Mouse (Mus musculus) gastrocnemius, adult 8-10 months (tissue): ENCODE data around the gene Gm28044. TPM values are rescaled to one million over a fixed set of nuclear protein-coding genes. Genes with fewer than 3 reads are reported as not detected.
"Not testable (repeated sequence)": the region's sequence is repeated elsewhere in the genome, so short reads cannot be mapped to it uniquely, and the experiment has no call there.

Experiments
- DNase-seq, 2 experiments: peaks; one replicate each; pipeline ENCODE4 v3.0.0; 2022; ENCODE audit warnings: low spot score in 2 of 2
- total RNA-seq, 4 experiments: library from RNA; stranded (reverse); gene quantifications; 2 replicates each; pipeline ENCODE4 v1.2.4; 2022

The Gm28044 gene
- total RNA-seq: 1 to 10 TPM in 1 of 4 experiments, under 1 TPM in 2, not detected in 1; 0.78 to 1.0 (median 0.90) TPM

GRCm38 (mm10) chr13:67360131-67360744 is at the start of gene Gm28044, which contains the start of gene Zfp953:
Gm28044 (minus strand) TSS chr13:67360536.
Zfp953 (minus strand) TSS chr13:67360605.
- DNase-seq: peak; percentile 74 to 80

DNA sequence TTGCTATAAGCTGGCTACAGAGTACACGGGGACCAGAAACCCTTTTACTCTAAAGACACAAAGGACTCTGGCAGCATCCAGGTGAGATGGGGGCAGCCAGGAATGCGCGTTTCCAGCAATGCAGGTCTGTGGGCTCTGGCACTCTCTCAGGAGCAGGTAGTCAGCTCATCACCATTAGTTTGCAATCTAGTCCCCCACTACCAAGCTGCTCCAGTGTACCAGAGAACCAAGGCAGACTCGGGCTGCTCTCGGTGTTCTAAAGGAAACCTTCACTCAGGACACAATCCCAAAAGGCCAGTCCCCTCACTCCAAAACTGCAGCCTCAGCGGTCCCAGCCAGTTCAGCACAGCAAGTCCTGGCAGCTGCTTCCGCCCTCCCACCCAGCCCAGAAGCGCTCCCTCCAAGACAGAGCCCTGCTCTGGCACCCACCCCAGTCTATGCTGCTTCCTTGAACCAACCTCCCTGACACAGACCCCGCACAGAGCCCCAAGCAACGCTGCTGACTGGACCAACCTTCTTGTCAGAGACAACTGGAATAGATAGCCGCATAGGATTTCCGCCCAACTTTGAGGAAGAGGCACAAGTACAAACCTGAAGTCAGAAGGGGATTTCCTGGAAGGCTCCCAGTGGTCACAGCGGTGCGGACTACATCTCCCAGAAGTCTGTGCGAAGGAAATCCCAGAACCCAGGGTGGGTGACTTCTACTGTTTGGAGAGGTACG is 39.0 kb upstream of the Gm28044 start, which contains the start of gene Zfp429:
Gene Zfp429 (minus strand): TSS at position 637 of the 721 bp plus-strand sequence.
- DNase-seq: peak; percentile 24 to 35

- not testable (repeated sequence) for DNase-seq
Measured at GRCm38 (mm10) chr13:67376255-67376654, 15.9 kb upstream of the Gm28044 start.

GRCm38 (mm10) chr13:67375050-67375911 is 14.9 kb upstream of the Gm28044 start, which contains the start of the genes Gm28041 and Zfp456:
Gm28041 (minus strand) TSS chr13:67375733.
Zfp456 (minus strand) TSS chr13:67375810.
- peak; percentile 22 to 23 for DNase-seq

- no peak for DNase-seq
Measured at GRCm38 (mm10) chr13:67351854-67352253, 8.5 kb downstream of the Gm28044 start.

- no peak for DNase-seq
Measured at GRCm38 (mm10) chr13:67343422-67343821, 16.9 kb downstream of the Gm28044 start.

DNA sequence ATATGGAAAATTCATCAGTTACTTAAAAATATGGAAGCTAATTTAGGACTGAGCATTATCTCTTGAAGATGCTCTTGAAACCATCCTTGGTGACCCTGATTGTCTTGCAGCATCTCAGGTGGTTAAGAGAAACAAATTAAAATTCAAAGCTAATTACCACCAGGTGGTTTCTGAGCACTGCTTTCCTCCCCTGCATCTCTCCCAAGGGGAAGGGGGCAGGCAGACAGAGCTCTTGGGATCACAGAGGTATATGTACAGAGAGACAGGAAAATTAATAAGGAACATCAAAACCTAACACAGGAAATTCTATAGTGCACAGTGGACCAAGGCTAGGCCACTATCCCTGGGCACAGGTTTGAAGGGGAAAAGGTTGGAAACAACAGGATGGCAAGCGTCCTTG is 27.5 kb downstream of the Gm28044 start:
- DNase-seq: no peak

DNA sequence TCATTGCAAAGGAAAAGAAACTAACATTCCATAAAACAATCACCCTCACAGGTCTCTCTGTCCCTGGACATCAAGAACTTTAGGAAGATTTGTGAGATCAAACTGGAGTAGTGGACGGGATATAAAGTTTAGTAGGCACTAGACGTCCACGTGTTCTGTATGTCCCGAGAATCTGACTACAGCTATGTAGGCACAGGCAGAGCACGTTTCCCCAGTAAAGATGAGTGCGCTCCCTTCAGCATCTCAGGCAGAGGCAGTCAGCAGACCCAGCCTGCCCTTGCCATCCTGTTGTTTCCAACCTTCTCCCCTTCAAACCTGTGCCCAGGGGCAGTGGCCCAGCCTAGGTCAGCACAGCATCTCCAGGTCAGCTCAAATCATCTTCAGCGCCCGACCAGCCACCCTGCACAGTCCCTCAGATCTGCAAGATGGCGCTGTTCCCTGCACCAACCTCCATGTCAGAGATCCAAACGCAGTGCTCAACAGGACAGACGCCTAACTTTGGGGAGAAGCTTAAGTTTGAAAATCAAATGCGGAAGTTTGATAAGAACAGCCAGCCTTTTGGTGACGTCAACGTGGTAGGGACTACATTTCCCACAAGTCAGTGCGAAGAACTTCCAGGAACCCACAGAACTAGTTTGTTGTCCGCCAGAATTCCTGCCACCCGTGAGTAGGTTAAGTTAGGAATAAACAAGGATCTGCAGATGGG is 28.2 kb downstream of the Gm28044 start, which contains the start of gene Zfp595:
Gene Zfp595 (minus strand): TSS at position 552 of the 706 bp plus-strand sequence.
- DNase-seq: peak; percentile 68 to 73

- DNase-seq: no peak
Measured at GRCm38 (mm10) chr13:67306718-67307117, 53.6 kb downstream of the Gm28044 start.

- peak; percentile 76 to 79 for DNase-seq
Measured at GRCm38 (mm10) chr13:67305822-67306672, 54.3 kb downstream of the Gm28044 start, which contains the start of gene Zfp457. Zfp457 (minus strand) TSS chr13:67306485.

GRCm38 (mm10) chr13:67278314-67278713 is 82.0 kb downstream of the Gm28044 start, which contains the start of gene Zfp458:
Zfp458 (minus strand) TSS chr13:67278466.
- no peak for DNase-seq

DNA sequence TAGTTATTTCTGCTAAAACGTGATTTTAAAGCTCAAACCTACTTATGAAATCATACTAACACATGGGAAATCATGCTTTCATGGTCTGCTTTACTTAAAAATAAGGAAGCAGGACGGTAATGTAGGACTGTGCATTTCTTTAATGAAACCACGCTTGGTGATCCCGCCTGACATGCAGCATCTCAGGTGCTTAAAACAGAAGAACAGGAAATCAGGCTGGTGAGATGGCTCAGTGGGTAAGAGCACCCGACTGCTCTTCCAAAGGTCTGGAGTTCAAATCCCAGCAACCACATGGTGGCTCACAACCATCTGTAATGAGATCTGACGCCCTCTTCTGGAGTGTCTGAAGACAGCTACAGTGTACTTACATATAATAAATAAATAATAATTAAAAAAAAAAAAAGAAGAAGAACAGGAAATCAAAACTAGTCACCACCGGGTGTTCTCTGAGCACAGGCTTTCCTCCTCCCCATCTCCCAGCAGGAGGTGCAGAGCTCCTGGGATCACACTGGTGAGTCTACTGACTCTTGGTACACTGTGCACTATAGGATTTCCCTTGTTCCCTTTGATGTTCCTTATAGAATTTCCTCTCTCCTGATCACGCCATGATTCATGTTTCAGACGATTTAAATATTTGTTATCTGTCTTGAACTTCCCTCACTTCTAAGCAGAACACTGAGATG is 90.8 kb downstream of the Gm28044 start:
- not testable (repeated sequence) for DNase-seq

- DNase-seq: peak; percentile 25 to 26
Measured at GRCm38 (mm10) chr13:67268568-67269369, 91.6 kb downstream of the Gm28044 start.

Other genes starting within 250 kb of the Gm28044 start
- under 1 TPM; 0.40 to 0.68 (median 0.53) TPM for gene Rslcan18, start 244.3 kb downstream of the Gm28044 start, total RNA-seq
- gene Zfp759, start 238.9 kb downstream of the Gm28044 start, total RNA-seq: 1 to 10 TPM; 5.3 to 7.1 (median 5.5) TPM
- gene Rsl1, start 187.4 kb downstream of the Gm28044 start, total RNA-seq: 1 to 10 TPM; 1.8 to 2.9 (median 2.1) TPM
- 1 to 10 TPM in 1 of 4 experiments, under 1 TPM in 3; 0.41 to 1.0 (median 0.70) TPM for gene Zfp455, start 166.0 kb downstream of the Gm28044 start, total RNA-seq
- gene Zfp458, start 82.1 kb downstream of the Gm28044 start, total RNA-seq: 1 to 10 TPM in 3 of 4 experiments, under 1 TPM in 1; 0.83 to 1.7 (median 1.2) TPM
- gene Zfp457, start 54.1 kb downstream of the Gm28044 start, total RNA-seq: 1 to 10 TPM; 3.9 to 6.5 (median 4.9) TPM
- 1 to 10 TPM; 1.3 to 2.0 (median 1.5) TPM for gene Zfp595, start 28.0 kb downstream of the Gm28044 start, total RNA-seq
- 1 to 10 TPM; 1.0 to 1.3 (median 1.1) TPM for gene Zfp953, start 69 bp upstream of the Gm28044 start, total RNA-seq
- 1 to 10 TPM in 1 of 4 experiments, under 1 TPM in 1, not detected in 2; 0.63 to 1.1 TPM for gene Gm28041, start 15.2 kb upstream of the Gm28044 start, total RNA-seq
- under 1 TPM; 0.08 to 0.54 (median 0.15) TPM for gene Zfp456, start 15.3 kb upstream of the Gm28044 start, total RNA-seq
- gene Zfp429, start 39.3 kb upstream of the Gm28044 start, total RNA-seq: 1 to 10 TPM in 2 of 4 experiments, under 1 TPM in 2; 0.88 to 1.3 (median 1.1) TPM
- gene Zfp459, start 60.9 kb upstream of the Gm28044 start, total RNA-seq: 1 to 10 TPM in 1 of 4 experiments, under 1 TPM in 3; 0.22 to 1.7 (median 0.53) TPM
- gene Zfp874a, start 91.1 kb upstream of the Gm28044 start, total RNA-seq: 1 to 10 TPM; 7.1 to 8.5 (median 8.2) TPM
- 10 to 100 TPM; 11.1 to 16.0 (median 13.9) TPM for gene Zfp874b, start 123.7 kb upstream of the Gm28044 start, total RNA-seq
- gene Zfp58, start 140.0 kb upstream of the Gm28044 start, total RNA-seq: 1 to 10 TPM; 2.9 to 3.5 (median 3.1) TPM
- gene Gm26965, start 165.6 kb upstream of the Gm28044 start, total RNA-seq: under 1 TPM in 3 of 4 experiments, not detected in 1; 0.39 to 0.94 (median 0.58) TPM
- gene Zfp87, start 165.6 kb upstream of the Gm28044 start, total RNA-seq: 1 to 10 TPM; 3.2 to 4.6 (median 4.3) TPM
- gene Zfp748, start 193.3 kb upstream of the Gm28044 start, total RNA-seq: 1 to 10 TPM; 2.1 to 2.7 (median 2.3) TPM
- 1 to 10 TPM; 2.4 to 3.6 (median 3.3) TPM for gene Zfp729b, start 249.2 kb upstream of the Gm28044 start, total RNA-seq